Mouse (Mus musculus) stomach, embryonic 14.5 days (tissue): ENCODE data around the gene Slc11a2. TPM values are rescaled to one million over a fixed set of nuclear protein-coding genes. Genes with fewer than 3 reads are reported as not detected.

Experiments
- ATAC-seq: fragments of 200-750 bp; cut with Nextera tagmentation; 2 replicates; pipeline ENCODE4 v1.8.0; 2017; ENCODE audit warnings: low read depth, moderate TSS enrichment; ENCODE audit not compliant: insufficient number of reproducible peaks, insufficient read depth, low FRiP score
- H3K27ac ChIP-seq: fragments of 300-500 bp; sonication (generic); 2 replicates; pipeline ENCODE4 v1.5.1; 2014; ENCODE audit warnings: mild to moderate bottlenecking, low read length, moderate library complexity, mixed read lengths
- H3K27me3 ChIP-seq: fragments of 300-500 bp; sonication (generic); 2 replicates; pipeline ENCODE4 v1.6.1; 2014; ENCODE audit warnings: low read length, control low read depth, mixed read lengths; ENCODE audit not compliant: control insufficient read depth, insufficient read depth
- H3K36me3 ChIP-seq: fragments of 300-500 bp; sonication (generic); 2 replicates; pipeline ENCODE4 v1.6.1; 2014; ENCODE audit warnings: mild to moderate bottlenecking, control low read depth, low read length, moderate library complexity, mixed read lengths; ENCODE audit not compliant: control insufficient read depth, insufficient read depth
- H3K4me1 ChIP-seq: fragments of 300-500 bp; sonication (generic); 2 replicates; pipeline ENCODE4 v1.6.1; 2014; ENCODE audit warnings: low read length, control low read depth, mixed read lengths; ENCODE audit not compliant: control insufficient read depth, insufficient read depth
- H3K4me2 ChIP-seq: fragments of 300-500 bp; sonication (generic); replicated peaks from 2 replicates; pipeline ENCODE4 v1.6.1; 2014; ENCODE audit warnings: low read depth, low read length, control low read depth
- H3K4me3 ChIP-seq: fragments of 300-500 bp; sonication (generic); 2 replicates; pipeline ENCODE4 v1.5.1; 2014; ENCODE audit warnings: low read depth, low read length, control low read depth
- H3K9ac ChIP-seq: fragments of 300-500 bp; sonication (generic); replicated peaks from 2 replicates; pipeline ENCODE4 v1.6.1; 2014; ENCODE audit warnings: low read depth, mild to moderate bottlenecking, control low read depth, low read length, moderate library complexity, mixed read lengths
- H3K9me3 ChIP-seq: fragments of 300-500 bp; sonication (generic); 2 replicates; pipeline ENCODE4 v1.6.1; 2016; ENCODE audit warnings: low read depth, low read length, control low read depth; ENCODE audit not compliant: control insufficient read depth
- WGBS: fragments of 180-500 bp; shearing (Covaris S2); extraction: QIAGEN DNeasy Blood & Tissue Kit; methylation state at CpG from one replicate; pipeline ENCODE4 v1.1.7; 2014; 5-methylcytosine and 5-hydroxymethylcytosine counted together
- polyA plus RNA-seq: library from polyadenylated mRNA; unstranded; fragments of >200 nt; fragmentation: Nextera tagmentation; extraction: Ambion mirVana; gene quantifications from 2 replicates; pipeline ENCODE4 v1.2.1, GENCODE M21; 2014

Gene Slc11a2
- polyA plus RNA-seq, 1 experiment from 2014 or later, result 13.5 TPM

- Histone ChIP-seq H3K4me1 (peaks cover 15% of the 10 kb centered on the region; the same call in 1 of the 2 replicates), H3K4me3 (no peak overlapping the region)
- 73% methylated on average over 8 of the region's 8 CpGs for WGBS
Observed at GRCm38 (mm10) chr15:100419311-100419710, 5.6 kb downstream of the Slc11a2 start.

GRCm38 (mm10) chr15:100417854-100418450 is 6.9 kb downstream of the Slc11a2 start:
- H3K9ac ChIP-seq, result no peak overlapping the region

More at GRCm38 (mm10) chr15:100419311-100419710, 5.6 kb downstream of the Slc11a2 start:
- Histone ChIP-seq H3K9ac (no peak overlapping the region), H3K9me3 (no peaks in the 10 kb centered on the region), H3K27me3 (0 out of 2 replicates have a peak, but pooled peaks cover under 1% of the 10 kb centered on the region), H3K4me2 (no peak overlapping the region), H3K27ac (no peak overlapping the region), H3K36me3 (no peaks in the 10 kb centered on the region)
- ATAC-seq, result no peak

GRCm38 (mm10) chr15:100415684-100416083 is 9.2 kb downstream of the Slc11a2 start:
- H3K9me3 ChIP-seq, result no peaks in the 10 kb centered on the region
- 80% methylated on average over 8 of the region's 8 CpGs for WGBS
- H3K36me3 ChIP-seq, result no peaks in the 10 kb centered on the region
- no peak overlapping the region for H3K4me2 ChIP-seq
- H3K4me1 ChIP-seq, result no peaks in the 10 kb centered on the region
- H3K27ac ChIP-seq, result no peak overlapping the region
- H3K27me3 ChIP-seq, result no peaks in the 10 kb centered on the region
- no peak for ATAC-seq
- no peak overlapping the region for H3K9ac ChIP-seq
- H3K4me3 ChIP-seq, result no peak overlapping the region

More at GRCm38 (mm10) chr15:100417854-100418450, 6.9 kb downstream of the Slc11a2 start:
- Histone ChIP-seq H3K9me3 (no peaks in the 10 kb centered on the region), H3K27me3 (no peaks in the 10 kb centered on the region), H3K27ac (no peak overlapping the region), H3K4me1 (peaks cover 8% of the 10 kb centered on the region; the same call in 1 of the 2 replicates), H3K36me3 (no peaks in the 10 kb centered on the region), H3K4me2 (no peak overlapping the region), H3K4me3 (no peak overlapping the region)
- no peak for ATAC-seq
- 77% methylated on average over 9 of the region's 9 CpGs for WGBS

- no peaks in the 10 kb centered on the region for H3K27me3 ChIP-seq
- H3K36me3 ChIP-seq, result no peaks in the 10 kb centered on the region
- no peak overlapping the region for H3K4me2 ChIP-seq
- H3K4me3 ChIP-seq, result no peak overlapping the region
- no peaks in the 10 kb centered on the region for H3K4me1 ChIP-seq
- 93% methylated on average over 13 of the region's 13 CpGs for WGBS
- no peak for ATAC-seq
- H3K27ac ChIP-seq, result no peak overlapping the region
- no peaks in the 10 kb centered on the region for H3K9me3 ChIP-seq
- H3K9ac ChIP-seq, result no peak overlapping the region
Observed at GRCm38 (mm10) chr15:100414942-100415341, 9.9 kb downstream of the Slc11a2 start.

GRCm38 (mm10) chr15:100414011-100414410 is 10.9 kb downstream of the Slc11a2 start:
- WGBS, result 60% methylated on average over 4 of the region's 4 CpGs
- H3K9ac ChIP-seq, result no peak overlapping the region
- no peak overlapping the region for H3K4me3 ChIP-seq
- 0 out of 2 replicates have a peak, but pooled peaks cover 3% of the 10 kb centered on the region for H3K36me3 ChIP-seq
- no peak for ATAC-seq
- no peaks in the 10 kb centered on the region for H3K9me3 ChIP-seq
- H3K27me3 ChIP-seq, result no peaks in the 10 kb centered on the region
- no peak overlapping the region for H3K4me2 ChIP-seq
- no peaks in the 10 kb centered on the region for H3K4me1 ChIP-seq
- H3K27ac ChIP-seq, result no peak overlapping the region

GRCm38 (mm10) chr15:100413306-100413705 is 11.6 kb downstream of the Slc11a2 start:
- Histone ChIP-seq H3K27ac (no peak overlapping the region), H3K4me3 (no peak overlapping the region), H3K27me3 (no peaks in the 10 kb centered on the region), H3K4me2 (no peak overlapping the region), H3K36me3 (0 out of 2 replicates have a peak, but pooled peaks cover 4% of the 10 kb centered on the region), H3K9ac (no peak overlapping the region), H3K9me3 (no peaks in the 10 kb centered on the region), H3K4me1 (no peaks in the 10 kb centered on the region)
- ATAC-seq, result no peak
- 77% methylated on average over 4 of the region's 5 CpGs for WGBS

- H3K4me2 ChIP-seq, result no peak overlapping the region
- WGBS, result 88% methylated on average over 5 of the region's 5 CpGs
- no peak overlapping the region for H3K9ac ChIP-seq
- H3K9me3 ChIP-seq, result no peaks in the 10 kb centered on the region
- no peak overlapping the region for H3K4me3 ChIP-seq
- ATAC-seq, result no peak
- no peak overlapping the region for H3K27ac ChIP-seq
- H3K36me3 ChIP-seq, result peaks cover 8% of the 10 kb centered on the region; the same call in 1 of the 2 replicates
- H3K27me3 ChIP-seq, result no peaks in the 10 kb centered on the region
- H3K4me1 ChIP-seq, result no peaks in the 10 kb centered on the region
Observed at GRCm38 (mm10) chr15:100411731-100412130, 13.1 kb downstream of the Slc11a2 start.

GRCm38 (mm10) chr15:100410918-100411672 is 13.8 kb downstream of the Slc11a2 start:
- no peaks in the 10 kb centered on the region for H3K9me3 ChIP-seq
- H3K4me2 ChIP-seq, result no peak overlapping the region
- WGBS, result 53% methylated on average over 14 of the region's 14 CpGs
- H3K36me3 ChIP-seq, result peaks cover 8% of the 10 kb centered on the region; the same call in 1 of the 2 replicates
- ATAC-seq, result 0 out of 2 replicates have a peak, but pooled peaks have one; percentile 33
- H3K4me1 ChIP-seq, result no peaks in the 10 kb centered on the region
- no peak overlapping the region for H3K9ac ChIP-seq
- no peaks in the 10 kb centered on the region for H3K27me3 ChIP-seq
- H3K4me3 ChIP-seq, result no peak overlapping the region
- H3K27ac ChIP-seq, result no peak overlapping the region
